Mouse (Mus musculus): Measurements from ENCODE around the gene Fam117a. TPM values are rescaled to one million over a fixed set of nuclear protein-coding genes. Genes with fewer than 3 reads are reported as not detected.
A peak's percentile ranks its signal among the peaks of the same experiment; 100 is the strongest.

The Fam117a gene
- total RNA-seq, 2 experiments from 2014 or later, result 4.7 to 7.3 TPM

DNA sequence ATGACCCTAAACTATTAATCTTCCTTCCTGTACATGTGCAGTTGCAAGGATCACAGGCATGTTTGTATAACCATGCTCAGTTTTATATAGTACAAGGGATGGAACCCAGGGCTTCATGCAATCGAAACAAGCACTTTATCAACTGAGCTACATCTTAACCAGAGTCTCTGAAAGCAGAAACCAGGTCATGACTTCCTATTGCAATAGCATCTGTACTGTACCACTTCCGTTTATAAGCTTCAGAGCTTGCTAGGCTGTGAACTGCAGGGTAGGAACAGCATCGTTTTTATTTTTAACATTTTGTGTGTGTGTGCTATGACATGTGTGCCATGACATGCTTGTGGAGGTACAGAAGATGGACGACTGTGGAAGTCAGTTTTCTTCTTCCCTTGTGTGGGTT, 3.6 kb upstream of the Fam117a start:
- no peak for DNase-seq

GRCm38 (mm10) chr11:95333805-95334204, 3.0 kb upstream of the Fam117a start:
- no peak for DNase-seq

DNA sequence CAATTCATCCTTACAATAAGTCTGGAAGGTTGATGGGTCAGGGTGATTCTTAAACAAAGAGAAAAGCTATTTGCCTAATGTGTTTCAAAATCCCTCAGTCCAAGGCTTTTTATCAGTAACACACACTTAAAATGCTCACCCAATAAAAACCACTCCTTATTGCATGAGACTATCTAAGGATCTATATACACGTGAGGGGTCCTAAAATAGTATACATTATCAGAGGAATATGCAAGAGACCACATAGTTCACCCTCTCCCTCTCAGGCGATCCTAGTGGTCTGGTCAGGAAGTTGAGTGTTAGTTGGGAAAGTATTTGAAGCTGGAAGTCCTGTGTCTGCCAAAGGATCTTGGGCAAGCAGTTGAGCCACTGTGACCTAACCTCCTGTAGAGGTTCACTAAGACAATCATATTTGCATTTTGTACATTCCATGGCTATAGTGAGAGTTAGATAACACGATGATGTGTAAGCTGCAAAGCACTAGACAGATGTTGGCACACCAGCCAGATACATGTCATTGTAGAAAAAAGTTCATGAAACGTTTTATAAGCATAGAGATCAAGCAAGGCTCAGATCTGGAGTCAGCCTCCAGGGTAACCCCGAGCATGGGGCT, 2.3 kb upstream of the Fam117a start:
- no peak for DNase-seq

GRCm38 (mm10) chr11:95337129-95337813, 453 bp downstream of the Fam117a start:
- DNase-seq, result peak in 1 of 2 experiments; percentile 23

- no peak for DNase-seq
Observed at GRCm38 (mm10) chr11:95337846-95338342, 1.1 kb downstream of the Fam117a start.

DNA sequence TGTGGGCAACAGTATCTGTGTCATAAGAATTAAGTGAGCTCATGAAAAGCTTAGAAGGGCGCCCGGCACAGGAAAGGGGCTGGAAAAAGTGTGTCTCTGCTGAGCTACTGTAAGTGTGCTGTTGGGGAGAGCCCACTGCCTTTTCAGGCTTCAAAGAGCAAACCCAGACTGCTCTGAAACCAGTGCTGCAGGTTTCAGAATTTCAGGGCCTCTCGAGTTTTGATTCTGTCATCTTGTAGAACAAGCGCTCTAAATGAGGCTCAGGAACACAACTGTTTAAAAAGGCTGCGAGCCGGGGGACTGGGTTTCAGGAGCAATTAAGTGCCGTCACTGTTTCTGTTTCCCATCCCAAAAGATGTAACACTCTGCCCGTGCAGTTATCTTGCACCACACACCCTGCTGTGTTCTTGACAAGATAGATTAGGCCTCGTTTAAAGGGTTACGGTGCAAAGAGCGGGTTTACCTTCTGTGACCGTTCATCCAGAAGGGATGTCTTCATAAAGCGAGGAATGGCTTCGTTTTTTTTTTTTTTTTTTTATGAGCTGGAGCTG, 2.7 kb downstream of the Fam117a start:
- no peak for DNase-seq

DNA sequence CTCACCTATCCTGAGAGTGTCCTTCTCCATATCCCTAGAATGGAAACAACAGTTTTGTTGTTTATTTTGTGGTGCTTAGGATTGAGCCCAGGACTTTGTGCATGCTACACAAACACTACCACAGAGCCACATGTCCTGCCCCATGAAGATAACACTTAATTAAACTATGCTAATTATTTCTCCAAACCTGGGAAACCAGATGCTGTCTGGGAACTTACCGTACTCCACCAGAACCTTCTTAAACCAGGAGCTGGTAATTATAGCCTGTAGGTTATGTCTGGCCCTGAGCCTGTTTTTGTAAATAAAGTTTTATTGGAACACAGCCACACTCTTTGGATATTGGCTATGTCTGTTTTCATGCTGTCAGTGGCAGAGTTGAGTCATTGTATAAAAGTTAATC, 3.4 kb downstream of the Fam117a start:
- DNase-seq, result no peak

GRCm38 (mm10) chr11:95340664-95341063, 3.8 kb downstream of the Fam117a start:
- DNase-seq, result no peak

- peak in 1 of 2 experiments; percentile 38 for DNase-seq
Observed at GRCm38 (mm10) chr11:95343180-95343579, 6.4 kb downstream of the Fam117a start.

DNA sequence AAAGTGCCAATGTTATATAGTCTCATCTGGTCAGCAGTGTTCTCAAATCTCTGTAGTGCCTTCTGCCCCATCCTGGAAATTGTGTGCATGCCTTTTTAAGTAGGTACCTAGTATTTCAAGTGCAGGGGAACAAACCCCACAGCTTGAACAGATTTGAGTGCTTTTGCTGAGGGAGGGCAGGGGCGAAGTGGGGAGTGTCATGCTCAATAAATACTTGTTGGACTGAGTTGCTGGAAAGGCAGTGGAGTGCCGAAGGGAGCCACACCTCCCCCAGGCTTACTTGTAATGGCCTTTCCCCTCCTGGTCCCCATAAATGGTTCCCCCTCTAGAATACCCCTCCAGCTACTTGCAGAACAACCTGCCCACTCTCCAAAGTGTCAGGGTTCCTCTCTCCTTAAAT, 7.4 kb downstream of the Fam117a start:
- DNase-seq, result no peak

- no peak for DNase-seq
Observed at GRCm38 (mm10) chr11:95350289-95350688, 13.5 kb downstream of the Fam117a start.

- no peak for DNase-seq
Observed at GRCm38 (mm10) chr11:95350960-95351359, 14.1 kb downstream of the Fam117a start.

GRCm38 (mm10) chr11:95352686-95353085, 15.9 kb downstream of the Fam117a start:
- no peak for DNase-seq

DNA sequence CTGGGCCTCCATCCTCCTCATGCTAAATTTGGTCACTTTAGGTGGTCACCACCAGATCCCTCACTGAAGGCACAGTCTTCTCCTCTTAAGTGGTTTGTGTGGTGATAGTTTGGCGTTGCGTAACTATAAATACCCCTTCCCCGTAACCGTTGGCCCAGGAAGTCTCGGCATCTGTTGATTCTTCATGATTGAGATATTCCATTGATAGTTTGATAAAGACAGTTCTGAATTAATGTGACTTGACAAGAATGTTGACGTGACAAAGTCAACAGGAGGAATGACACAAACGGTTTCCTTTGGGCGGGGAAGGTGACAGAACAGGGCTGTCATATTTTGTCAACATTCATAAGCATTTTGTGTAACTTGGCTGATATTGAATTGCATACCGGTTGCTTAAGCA, 16.4 kb downstream of the Fam117a start:
- DNase-seq, result no peak

GRCm38 (mm10) chr11:95354228-95354944, 17.6 kb downstream of the Fam117a start:
- DNase-seq, result no peak

DNA sequence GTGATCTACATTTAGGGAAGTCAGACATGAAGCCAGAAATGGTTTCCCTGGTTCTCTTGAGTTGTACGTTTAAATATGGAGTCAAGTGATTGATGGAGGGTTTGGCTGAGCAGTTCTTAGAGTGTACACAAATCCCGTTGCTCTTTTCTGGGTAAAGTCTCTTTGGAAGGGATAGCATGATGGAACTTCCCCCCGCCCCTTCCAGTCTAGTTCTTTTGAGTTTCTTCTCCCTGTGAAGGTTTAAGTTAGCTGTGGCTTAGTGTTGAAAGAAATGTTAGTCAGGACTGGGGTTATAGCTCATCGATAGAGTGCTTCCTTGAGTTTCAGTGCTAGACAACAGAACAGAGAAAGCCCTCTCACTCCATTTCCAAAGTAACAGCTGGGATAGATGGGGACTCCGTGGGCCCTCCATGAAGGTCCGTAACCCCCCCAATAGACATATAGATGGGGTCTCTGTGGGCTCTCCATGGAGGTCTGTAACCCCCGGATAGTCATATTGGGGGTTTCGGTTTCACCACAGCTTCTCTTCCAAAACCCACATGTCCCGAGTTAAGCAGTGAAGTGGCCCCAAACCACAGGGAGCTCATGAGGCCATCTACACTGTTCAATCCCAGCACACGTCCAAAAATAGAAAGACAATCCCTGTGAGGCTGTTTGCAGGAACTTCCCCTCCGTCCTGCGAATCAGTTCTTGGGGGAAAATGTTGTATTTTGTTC, 18.3 kb downstream of the Fam117a start:
- DNase-seq, result no peak

DNA sequence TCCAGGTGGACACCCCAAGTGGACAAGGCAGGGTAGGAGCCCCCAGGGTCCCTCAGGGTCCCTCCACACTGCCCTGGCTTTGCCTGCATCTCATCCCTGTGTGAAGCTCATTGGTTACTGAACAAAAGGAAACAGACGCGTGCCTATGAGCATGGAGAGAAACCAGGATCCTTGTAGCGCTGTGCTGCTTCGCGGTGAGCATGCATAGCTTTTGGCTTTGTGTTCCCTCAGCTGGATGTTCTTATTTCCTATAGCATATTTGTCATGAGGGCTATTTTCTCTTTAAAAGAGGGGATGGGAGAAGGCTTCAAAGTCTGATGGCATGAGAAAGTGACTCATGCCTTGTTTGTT, 18.8 kb downstream of the Fam117a start:
- no peak for DNase-seq

DNA sequence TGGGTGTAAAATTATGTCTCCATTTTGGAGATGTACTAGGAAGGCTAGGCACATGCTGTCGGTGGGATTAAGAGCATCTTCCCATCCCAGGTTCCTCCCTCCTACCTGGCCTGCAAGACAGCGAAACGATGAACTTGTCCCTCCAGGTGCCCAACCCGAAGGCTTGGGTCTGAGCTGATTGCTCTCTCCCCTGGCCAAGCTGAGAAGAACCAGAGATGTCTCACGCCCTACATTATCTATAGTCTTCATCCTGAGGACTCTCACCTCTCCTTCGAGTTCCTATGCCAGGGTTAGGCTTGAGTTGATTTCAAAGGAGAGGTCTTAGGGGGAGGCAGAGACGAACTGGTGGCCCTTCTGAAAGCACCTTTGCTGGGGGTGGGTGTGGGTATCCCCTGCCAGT, 19.2 kb downstream of the Fam117a start:
- no peak for DNase-seq

GRCm38 (mm10) chr11:95356469-95357273, 19.9 kb downstream of the Fam117a start:
- peak in 1 of 2 experiments; percentile 28 for DNase-seq

- no peak for DNase-seq
Observed at GRCm38 (mm10) chr11:95358263-95358662, 21.4 kb downstream of the Fam117a start.

- no peak for DNase-seq
Observed at GRCm38 (mm10) chr11:95364388-95364787, 27.6 kb downstream of the Fam117a start.

GRCm38 (mm10) chr11:95365596-95365995, 28.8 kb downstream of the Fam117a start:
- DNase-seq, result peak; percentile 63 to 69

All from layer of hippocampus, postnatal 36 days (tissue).